33 mouse cellular contexts compared by ENCODE assay signal in genomic region chr10:24592318-24592717, GRCm38 (mm10). TPM values are rescaled to one million over a fixed set of nuclear protein-coding genes. Genes with fewer than 3 reads are reported as not detected.
A peak's percentile ranks its signal among the peaks of the same experiment; 100 is the strongest.
DNase-seq lines count a peak whose midpoint lies in the region; ATAC-seq and TF ChIP-seq lines count a peak whose summit lies in the region.
"Had no signal": no experiment of that assay in that cellular context is flagged by ENCODE, and none has a peak within 500 bp of the region (broad histone marks: within the 10 kb centered on the region; RNA-seq: fewer than 3 reads in every experiment).

No protein-coding gene starts in this region.

- intact Hi-C loops in left cerebral cortex, postnatal 10 days (cut with DNase I), result loop anchor here (5.0 to 10.0 kb wide), 2 partner anchors 210 to 258 kb away; no protein-coding TSS in a partner anchor

- 56% methylated on average over 2 of the region's 2 CpGs for WGBS in heart, embryonic 16.5 days
- 48% methylated on average over 2 of the region's 2 CpGs for WGBS in lung, embryonic 16.5 days

- H3K4me2 ChIP-seq in heart, embryonic 16.5 days (ENCODE audit: low read depth, low read length), result no peak overlapping the region
- no peak overlapping the region for H3K4me2 ChIP-seq in lung, embryonic 16.5 days (ENCODE audit: low read depth, low read length)
- H3K4me2 ChIP-seq: embryonic facial prominence, embryonic 15.5 days; forebrain, embryonic 13.5 days; hindbrain, embryonic 13.5 days; limb, embryonic 15.5 days; liver, embryonic 13.5 days; midbrain, embryonic 13.5 days had no signal

- peak overlapping the region; percentile 23; the same call in 1 of the 2 replicates for H3K27ac ChIP-seq in heart, embryonic 16.5 days (ENCODE audit: low read length)
- peak overlapping the region; percentile 45; the same call in 1 of the 2 replicates for H3K27ac ChIP-seq in lung, embryonic 16.5 days (ENCODE audit: low read length)
- H3K27ac ChIP-seq in ES-Bruce4 (ENCODE audit: insufficient read depth, low read length), result peak overlapping the region; percentile 54
- H3K27ac ChIP-seq: embryonic facial prominence, embryonic 10.5 days; forebrain, embryonic 13.5 days; hindbrain, embryonic 13.5 days; layer of hippocampus, adult 2 months; left cerebral cortex, adult 2 months; liver, embryonic 13.5 days; macrophage; midbrain, embryonic 13.5 days had no signal

- no peaks in the 10 kb centered on the region for H3K27me3 ChIP-seq in heart, embryonic 16.5 days (ENCODE audit: control insufficient read depth, insufficient read depth, low read length)
- H3K27me3 ChIP-seq in lung, embryonic 16.5 days (ENCODE audit: control insufficient read depth, insufficient read depth, low read depth, low read length), result no peaks in the 10 kb centered on the region
- no peaks in the 10 kb centered on the region for H3K27me3 ChIP-seq in ES-Bruce4 (ENCODE audit: control insufficient read depth, insufficient read depth, low read length, poor library complexity, severe bottlenecking)
- H3K27me3 ChIP-seq: embryonic facial prominence, embryonic 15.5 days; heart, embryonic 15.5 days; limb, embryonic 15.5 days; midbrain, embryonic 13.5 days; Patski had no signal

- H3K36me3 ChIP-seq in heart, embryonic 16.5 days (ENCODE audit: control insufficient read depth, insufficient read depth), result no peaks in the 10 kb centered on the region
- no peaks in the 10 kb centered on the region for H3K36me3 ChIP-seq in lung, embryonic 16.5 days (ENCODE audit: control insufficient read depth, insufficient read depth, low read length)
- H3K36me3 ChIP-seq in ES-Bruce4 (ENCODE audit: control insufficient read depth, insufficient read depth, low read length, poor library complexity, severe bottlenecking), result peaks cover 4% of the 10 kb centered on the region; the same call in 1 of the 2 replicates
- H3K36me3 ChIP-seq: embryonic facial prominence, embryonic 15.5 days; heart, embryonic 15.5 days; hindbrain, embryonic 13.5 days; limb, embryonic 15.5 days; liver, embryonic 13.5 days; midbrain, embryonic 13.5 days had no signal

- TF ChIP-seq CTCF in ES-Bruce4 (IDR thresholded peaks at IDR 0.05; ENCODE audit: low read depth, low read length), result no peak

- H3K4me3 ChIP-seq in heart, embryonic 16.5 days (ENCODE audit: low read length), result no peak overlapping the region
- no peak overlapping the region for H3K4me3 ChIP-seq in lung, embryonic 16.5 days (ENCODE audit: low read length)
- no peak overlapping the region for H3K4me3 ChIP-seq in ES-Bruce4 (ENCODE audit: low read depth, low read length)
- H3K4me3 ChIP-seq: embryonic facial prominence, embryonic 10.5 days; embryonic facial prominence, embryonic 15.5 days; forebrain, embryonic 13.5 days; heart, adult 2 months; heart, embryonic 15.5 days; hindbrain, embryonic 13.5 days; layer of hippocampus, adult 2 months; left cerebral cortex, adult 2 months; limb, embryonic 15.5 days; liver, embryonic 13.5 days; midbrain, embryonic 13.5 days had no signal

- ATAC-seq in heart, embryonic 16.5 days (replicated peaks; ENCODE audit: extremely low read depth, insufficient read depth, low FRiP score), result no peak
- ATAC-seq in lung, embryonic 16.5 days (ENCODE audit: low read depth), result no peak
- ATAC-seq: forebrain, embryonic 13.5 days; intestine, embryonic 16.5 days; midbrain, embryonic 13.5 days; Patski had no signal

- TF ChIP-seq POLR2A in ES-Bruce4 (IDR thresholded peaks at IDR 0.05; ENCODE audit: insufficient read depth, low read length), result no peak

- no peaks in the 10 kb centered on the region for H3K9me3 ChIP-seq in heart, embryonic 16.5 days (replicated peaks; ENCODE audit: control insufficient read depth, low read length)
- H3K9me3 ChIP-seq in lung, embryonic 16.5 days (ENCODE audit: control insufficient read depth, low read length), result no peaks in the 10 kb centered on the region
- no peaks in the 10 kb centered on the region for H3K9me3 ChIP-seq in ES-Bruce4 (replicated peaks; ENCODE audit: control insufficient read depth, insufficient read depth, low read length, poor library complexity, severe bottlenecking)
- H3K9me3 ChIP-seq: embryonic facial prominence, embryonic 10.5 days; embryonic facial prominence, embryonic 15.5 days; forebrain, embryonic 13.5 days; heart, embryonic 15.5 days; hindbrain, embryonic 13.5 days; limb, embryonic 15.5 days; liver, embryonic 13.5 days; midbrain, embryonic 13.5 days had no signal

- no peak overlapping the region for H3K9ac ChIP-seq in heart, embryonic 16.5 days (ENCODE audit: low read length)
- H3K9ac ChIP-seq in lung, embryonic 16.5 days (ENCODE audit: low read length), result no peak overlapping the region
- H3K9ac ChIP-seq in ES-Bruce4 (ENCODE audit: low read depth, poor library complexity, severe bottlenecking), result no peak overlapping the region
- H3K9ac ChIP-seq: embryonic facial prominence, embryonic 15.5 days; forebrain, embryonic 13.5 days; heart, embryonic 15.5 days; hindbrain, embryonic 13.5 days; limb, embryonic 15.5 days; liver, embryonic 13.5 days; midbrain, embryonic 13.5 days had no signal

- no peak for TF ChIP-seq EP300 in ES-Bruce4 (IDR thresholded peaks at IDR 0.05; ENCODE audit: insufficient read depth, low read depth, low read length)

- no peak for DNase-seq in heart, adult 9 months (ENCODE audit: low spot score in 2 of 2)
- no peak for DNase-seq in lung, postnatal 25 days (ENCODE audit: low spot score)
- DNase-seq in ovary, postnatal 10 days (ENCODE audit: low spot score), result no peak
- DNase-seq in left cerebral cortex, postnatal 10 days (ENCODE audit: extremely low spot score in 1 of 2, low spot score in 2 of 2), result no peak
- DNase-seq: adrenal gland, postnatal 36 days; cerebellum, adult 2 months; cerebellum, postnatal 25 days; gastrocnemius, postnatal 36 days; heart, adult 2 months; heart, postnatal 4 days; kidney, postnatal 36 days; liver, embryonic 13.5 days; lung, adult 2 months; retina, postnatal 1 day; right cerebral cortex, postnatal 25 days; spleen, adult 18-20 months had no signal

- H3K4me1 ChIP-seq in heart, embryonic 16.5 days (ENCODE audit: control insufficient read depth, insufficient read depth, low read length), result peaks cover 41% of the 10 kb centered on the region
- H3K4me1 ChIP-seq in lung, embryonic 16.5 days (replicated peaks; ENCODE audit: control insufficient read depth, insufficient read depth, low read length), result peaks cover 38% of the 10 kb centered on the region
- H3K4me1 ChIP-seq in ES-Bruce4 (ENCODE audit: control insufficient read depth, insufficient read depth, low read length), result peaks cover 3% of the 10 kb centered on the region
- H3K4me1 ChIP-seq: liver, embryonic 13.5 days had no signal

RNA-seq across cellular contexts. Expression of gene Ccn2, which starts 2.9 kb away (rescaled TPM):
- 34.3 and 37.6 TPM in 2 replicates for polyA plus RNA-seq in heart, embryonic 16.5 days (2015; fragmentation: Nextera tagmentation; extraction: Ambion mirVana)
- polyA plus RNA-seq in lung, embryonic 16.5 days (2015; fragmentation: Nextera tagmentation; extraction: Ambion mirVana), result 12.8 and 15.1 TPM in 2 replicates
- 64.9 and 65.2 TPM in 2 replicates for polyA plus RNA-seq in ES-Bruce4 (2011; ENCODE audit: insufficient read depth, insufficient read length, low read depth, missing spikeins)
- 10 to 100 TPM; 27.6 to 41.4 TPM for total RNA-seq in left cerebral cortex, postnatal 10 days (2021)
- total RNA-seq: megakaryocyte-erythroid progenitor cell, adult 5-6 weeks; MEL had no signal
